Mouse (Mus musculus) MEL (cell line): ENCODE measurements around the gene Selenow. TPM values are rescaled to one million over a fixed set of nuclear protein-coding genes. Genes with fewer than 3 reads are reported as not detected.
A peak's percentile ranks its signal among the peaks of the same experiment; 100 is the strongest.

ENCODE experiments used
- DNase-seq: peaks from one replicate; pipeline ENCODE4 v3.0.0; 2011; ENCODE audit warnings: low read depth, low spot score
- H3K27ac ChIP-seq: 2 replicates; pipeline ENCODE4 v1.5.1; 2012; ENCODE audit warnings: low read depth, mild to moderate bottlenecking, control low read depth, low read length, moderate library complexity; ENCODE audit not compliant: control insufficient read depth
- H3K27me3 ChIP-seq, 2 experiments: fragments of 150-350 bp in 1 of 2; sonication (generic) in 1 of 2; 2 replicates each; pipeline ENCODE4 v1.6.1; 2012; ENCODE audit warnings: low read length in 2 of 2, mild to moderate bottlenecking in 2 of 2, improper control_type of control experiment in 1 of 2, moderate library complexity in 1 of 2; ENCODE audit not compliant: insufficient read depth in 2 of 2, control insufficient read depth in 1 of 2
- H3K36me3 ChIP-seq, 2 experiments: 2 replicates each; pipeline ENCODE4 v1.6.1; 2012 to 2014; ENCODE audit warnings: low read length in 2 of 2, improper control_type of control experiment in 1 of 2, inconsistent platforms in 1 of 2, mild to moderate bottlenecking in 1 of 2; ENCODE audit not compliant: insufficient read depth in 2 of 2, control insufficient read depth in 1 of 2
- H3K4me1 ChIP-seq, 2 experiments: fragments of 150-350 bp in 1 of 2; sonication (generic) in 1 of 2; 2 replicates each; pipeline ENCODE4 v1.6.1; 2012; ENCODE audit warnings: low read length in 2 of 2, improper control_type of control experiment in 1 of 2, mild to moderate bottlenecking in 1 of 2; ENCODE audit not compliant: insufficient read depth in 2 of 2, control insufficient read depth in 1 of 2
- H3K4me3 ChIP-seq, 2 experiments: fragments of 150-350 bp in 1 of 2; sonication (generic) in 1 of 2; 2 replicates each; pipeline ENCODE4 v1.5.1; 2012; ENCODE audit warnings: low read depth in 2 of 2, low read length in 2 of 2, mild to moderate bottlenecking in 2 of 2, moderate library complexity in 2 of 2, control low read depth in 1 of 2, improper control_type of control experiment in 1 of 2; ENCODE audit not compliant: control insufficient read depth in 1 of 2, insufficient read depth in 1 of 2
- H3K79me2 ChIP-seq: 2 replicates; pipeline ENCODE4 v1.6.1; 2012; ENCODE audit warnings: mild to moderate bottlenecking, low read length, moderate library complexity; ENCODE audit not compliant: control insufficient read depth, poor library complexity, insufficient read depth
- H3K9ac ChIP-seq: 2 replicates; pipeline ENCODE4 v1.6.1; 2012; ENCODE audit warnings: low read depth, mild to moderate bottlenecking, control low read depth, low read length, moderate library complexity; ENCODE audit not compliant: control insufficient read depth, poor library complexity, severe bottlenecking
- H3K9me3 ChIP-seq: fragments of 150-350 bp; sonication (generic); replicated peaks from 2 replicates; pipeline ENCODE4 v1.6.1; 2012; ENCODE audit warnings: mild to moderate bottlenecking, low read length, improper control_type of control experiment, moderate library complexity; ENCODE audit not compliant: insufficient read depth
- BHLHE40 ChIP-seq: IDR thresholded peaks from 2 replicates; pipeline ENCODE4 v1.6.1; 2012; ENCODE audit warnings: low read depth, mild to moderate bottlenecking, inconsistent platforms, low read length, improper control_type of control experiment, borderline replicate concordance
- CHD1 ChIP-seq: IDR thresholded peaks from 2 replicates; pipeline ENCODE4 v1.6.1; 2012; ENCODE audit warnings: low read depth, mild to moderate bottlenecking, inconsistent platforms, low read length, improper control_type of control experiment
- CHD2 ChIP-seq: IDR thresholded peaks from 2 replicates; pipeline ENCODE4 v1.6.1; 2011; ENCODE audit warnings: low read length, improper control_type of control experiment
- E2F4 ChIP-seq: IDR thresholded peaks from 2 replicates; pipeline ENCODE4 v1.6.1; 2011; ENCODE audit warnings: low read depth, low read length, improper control_type of control experiment, borderline replicate concordance
- EP300 ChIP-seq, 2 experiments: IDR thresholded peaks; 2 replicates each; pipeline ENCODE4 v1.6.1; 2011; ENCODE audit warnings: improper control_type of control experiment in 2 of 2, low read length in 2 of 2, low read depth in 1 of 2, mild to moderate bottlenecking in 1 of 2
- GABPA ChIP-seq: IDR thresholded peaks from 2 replicates; pipeline ENCODE4 v1.6.1; 2012; ENCODE audit warnings: low read depth, mild to moderate bottlenecking, inconsistent platforms, low read length, improper control_type of control experiment, moderate library complexity
- GATA1 ChIP-seq: IDR thresholded peaks from 2 replicates; pipeline ENCODE4 v1.6.1; 2011; ENCODE audit warnings: low read depth, low read length, improper control_type of control experiment
- HCFC1 ChIP-seq: IDR thresholded peaks from 2 replicates; pipeline ENCODE4 v1.6.1; 2012; ENCODE audit warnings: low read depth, mild to moderate bottlenecking, inconsistent platforms, low read length, improper control_type of control experiment, moderate library complexity
- KAT2A ChIP-seq: conservative IDR thresholded peaks from 2 replicates; pipeline ENCODE4 v1.6.1; 2012; ENCODE audit warnings: low read depth, low read length, improper control_type of control experiment, inconsistent platforms
- MAFK ChIP-seq: IDR thresholded peaks from 2 replicates; pipeline ENCODE4 v1.6.1; 2011; ENCODE audit warnings: low read depth, mild to moderate bottlenecking, low read length, improper control_type of control experiment, borderline replicate concordance
- MAX ChIP-seq: IDR thresholded peaks from 2 replicates; pipeline ENCODE4 v1.6.1; 2011; ENCODE audit warnings: low read length, improper control_type of control experiment
- MAZ ChIP-seq: IDR thresholded peaks from 2 replicates; pipeline ENCODE4 v1.6.1; 2012; ENCODE audit warnings: low read depth, mild to moderate bottlenecking, inconsistent platforms, low read length, improper control_type of control experiment
- MXI1 ChIP-seq: IDR thresholded peaks from 2 replicates; pipeline ENCODE4 v1.6.1; 2011; ENCODE audit warnings: mild to moderate bottlenecking, low read depth, low read length, improper control_type of control experiment
- MYB ChIP-seq: IDR thresholded peaks from 2 replicates; pipeline ENCODE4 v1.6.1; 2011; ENCODE audit warnings: mild to moderate bottlenecking, low read depth, low read length, improper control_type of control experiment
- NRF1 ChIP-seq: IDR thresholded peaks from 2 replicates; pipeline ENCODE4 v1.6.1; 2014; ENCODE audit warnings: low read depth, mild to moderate bottlenecking, inconsistent platforms, low read length, improper control_type of control experiment, moderate library complexity; ENCODE audit not compliant: poor library complexity, insufficient read depth, severe bottlenecking
- RAD21 ChIP-seq: IDR thresholded peaks from 2 replicates; pipeline ENCODE4 v1.6.1; 2011; ENCODE audit warnings: mild to moderate bottlenecking, low read depth, low read length, improper control_type of control experiment
- RCOR1 ChIP-seq: IDR thresholded peaks from 2 replicates; pipeline ENCODE4 v1.6.1; 2012; ENCODE audit warnings: low read depth, mild to moderate bottlenecking, inconsistent platforms, low read length, improper control_type of control experiment
- SIN3A ChIP-seq: IDR thresholded peaks from 2 replicates; pipeline ENCODE4 v1.6.1; 2012; ENCODE audit warnings: low read length, improper control_type of control experiment, inconsistent platforms
- UBTF ChIP-seq: IDR thresholded peaks from 2 replicates; pipeline ENCODE4 v1.6.1; 2012; ENCODE audit warnings: low read depth, mild to moderate bottlenecking, inconsistent platforms, low read length, improper control_type of control experiment, moderate library complexity, borderline replicate concordance; ENCODE audit not compliant: insufficient read depth
- ZC3H11A ChIP-seq: IDR thresholded peaks from 2 replicates; pipeline ENCODE4 v1.6.1; 2012; ENCODE audit warnings: low read depth, mild to moderate bottlenecking, inconsistent platforms, low read length, improper control_type of control experiment
- ZKSCAN1 ChIP-seq: IDR thresholded peaks from 2 replicates; pipeline ENCODE4 v1.6.1; 2012; ENCODE audit warnings: low read depth, mild to moderate bottlenecking, inconsistent platforms, low read length, improper control_type of control experiment, moderate library complexity
- ZMIZ1 ChIP-seq: IDR thresholded peaks from 2 replicates; pipeline ENCODE4 v1.6.1; 2012; ENCODE audit warnings: low read depth, mild to moderate bottlenecking, inconsistent platforms, low read length, improper control_type of control experiment, moderate library complexity
- polyA plus RNA-seq, 2 experiments: library from polyadenylated mRNA; stranded (reverse) in 1 of 2; unstranded in 1 of 2; fragments of >175 nt in 1 of 2; fragments of >200 nt in 1 of 2; gene quantifications; 2 replicates each; pipeline versions ENCODE4 v1.2.1 to v1.2.4; 2012; ENCODE audit warnings: low replicate concordance in 2 of 2, low read depth in 1 of 2; ENCODE audit not compliant: insufficient read length in 2 of 2, insufficient read depth in 1 of 2, missing spikeins in 1 of 2
- total RNA-seq: library from RNA; depleted of rRNA; stranded (reverse); fragments of 300-350 nt; gene quantifications from 2 replicates; pipeline ENCODE4 v1.2.3, GENCODE M21; 2012

Selenow gene
- total and polyA plus RNA-seq, 3 experiments: 13.1 to 71.2 TPM; not detected in 1

- H3K9me3 ChIP-seq: no peaks in the 10 kb centered on the region
- H3K27me3 ChIP-seq: no peaks in the 10 kb centered on the region
- no peak for TF ChIP-seq SIN3A
- TF ChIP-seq GATA1: no peak
- TF ChIP-seq NRF1: no peak
- no peak for TF ChIP-seq MAZ
- TF ChIP-seq, all 39 proteins: peak for 0
- no peak for DNase-seq
- Histone ChIP-seq H3K79me2 (no peaks in the 10 kb centered on the region), H3K27ac (no peak overlapping the region), H3K4me1 (peaks cover 6 to 15% of the 10 kb centered on the region in 2 experiments), H3K36me3 (peaks cover 0 to 9% of the 10 kb centered on the region in 2 experiments; a peak in 2 of 4 replicates), H3K9ac (no peak overlapping the region), H3K4me3 (no peak overlapping the region)
Observed at GRCm38 (mm10) chr7:15961798-15962197, 39.6 kb upstream of the Selenow start.

GRCm38 (mm10) chr7:15961239-15961638 lies 39.0 kb upstream of the Selenow start:
- DNase-seq: peak; percentile 36
- TF ChIP-seq BHLHE40 (no peak), CHD2 (no peak), UBTF (no peak), MAX (no peak), MXI1 (no peak), MAFK (no peak), GABPA (no peak), EP300 (IDR thresholded peaks at IDR 0.05; ENCODE audit: low read depth in 1 of 2, low read length in 2 of 2) (no peak), NRF1 (no peak), ZC3H11A (no peak), HCFC1 (no peak), ZMIZ1 (no peak)
- no peaks in the 10 kb centered on the region for H3K27me3 ChIP-seq
- peaks cover 3 to 12% of the 10 kb centered on the region in 2 experiments; a peak in 3 of 4 replicates for H3K4me1 ChIP-seq
- no peak overlapping the region for H3K9ac ChIP-seq
- peaks cover 0 to 7% of the 10 kb centered on the region in 2 experiments; a peak in 2 of 4 replicates for H3K36me3 ChIP-seq
- no peak overlapping the region for H3K27ac ChIP-seq
- no peaks in the 10 kb centered on the region for H3K9me3 ChIP-seq
- no peaks in the 10 kb centered on the region for H3K79me2 ChIP-seq
- H3K4me3 ChIP-seq: no peak overlapping the region

- Histone ChIP-seq H3K9ac (no peak overlapping the region), H3K4me1 (peaks cover 3 to 15% of the 10 kb centered on the region in 2 experiments; a peak in 3 of 4 replicates), H3K27me3 (no peaks in the 10 kb centered on the region), H3K4me3 (no peak overlapping the region), H3K27ac (no peak overlapping the region), H3K9me3 (no peaks in the 10 kb centered on the region), H3K36me3 (peaks cover 0 to 8% of the 10 kb centered on the region in 2 experiments; a peak in 2 of 4 replicates), H3K79me2 (no peaks in the 10 kb centered on the region)
- TF ChIP-seq RCOR1 (no peak), KAT2A (no peak), NRF1 (no peak), MXI1 (no peak), UBTF (no peak), CHD1 (no peak), EP300 (IDR thresholded peaks at IDR 0.05; ENCODE audit: low read depth in 1 of 2, low read length in 2 of 2) (no peak), SIN3A (no peak), ZKSCAN1 (no peak), MYB (no peak), GATA1 (no peak), E2F4 (no peak), RAD21 (no peak), MAX (no peak)
- no peak for DNase-seq
Observed at GRCm38 (mm10) chr7:15960691-15961090, 38.5 kb upstream of the Selenow start.
